Mouse (Mus musculus) myocyte (in vitro differentiated cells): ENCODE results near the gene Slfn5.

Source experiments
- CEBPB ChIP-seq: IDR thresholded peaks from 2 replicates; pipeline ENCODE4 v1.6.1; 2011; ENCODE audit warnings: mild to moderate bottlenecking, moderate library complexity; ENCODE audit not compliant: poor library complexity, insufficient read depth, severe bottlenecking
- MYOD1 ChIP-seq, 3 experiments: IDR thresholded peaks; one replicate each; pipeline ENCODE4 v1.6.1; 2011; ENCODE audit warnings: control low read depth in 2 of 3, low read depth in 2 of 3, mild to moderate bottlenecking in 2 of 3, moderate library complexity in 1 of 3; ENCODE audit not compliant: insufficient read length in 2 of 3, control insufficient read depth in 1 of 3
- POLR2A ChIP-seq: IDR thresholded peaks from one replicate; pipeline ENCODE4 v1.6.1; 2011; ENCODE audit warnings: low read depth, mild to moderate bottlenecking, control low read depth, moderate library complexity; ENCODE audit not compliant: insufficient read length
- POLR2AphosphoS2 ChIP-seq: IDR thresholded peaks from one replicate; pipeline ENCODE4 v1.6.1; 2011; ENCODE audit warnings: low read depth, control low read depth; ENCODE audit not compliant: insufficient read length
- TCF12 ChIP-seq: IDR thresholded peaks from one replicate; pipeline ENCODE4 v1.6.1; 2011; ENCODE audit warnings: mild to moderate bottlenecking, control low read depth; ENCODE audit not compliant: poor library complexity, insufficient read depth, severe bottlenecking
- TCF3 ChIP-seq: IDR thresholded peaks from one replicate; pipeline ENCODE4 v1.6.1; 2011; ENCODE audit warnings: low read depth, control low read depth; ENCODE audit not compliant: insufficient read length
- USF1 ChIP-seq: IDR thresholded peaks from one replicate; pipeline ENCODE4 v1.6.1; 2011; ENCODE audit warnings: low read depth, mild to moderate bottlenecking, control low read depth, moderate library complexity

DNA sequence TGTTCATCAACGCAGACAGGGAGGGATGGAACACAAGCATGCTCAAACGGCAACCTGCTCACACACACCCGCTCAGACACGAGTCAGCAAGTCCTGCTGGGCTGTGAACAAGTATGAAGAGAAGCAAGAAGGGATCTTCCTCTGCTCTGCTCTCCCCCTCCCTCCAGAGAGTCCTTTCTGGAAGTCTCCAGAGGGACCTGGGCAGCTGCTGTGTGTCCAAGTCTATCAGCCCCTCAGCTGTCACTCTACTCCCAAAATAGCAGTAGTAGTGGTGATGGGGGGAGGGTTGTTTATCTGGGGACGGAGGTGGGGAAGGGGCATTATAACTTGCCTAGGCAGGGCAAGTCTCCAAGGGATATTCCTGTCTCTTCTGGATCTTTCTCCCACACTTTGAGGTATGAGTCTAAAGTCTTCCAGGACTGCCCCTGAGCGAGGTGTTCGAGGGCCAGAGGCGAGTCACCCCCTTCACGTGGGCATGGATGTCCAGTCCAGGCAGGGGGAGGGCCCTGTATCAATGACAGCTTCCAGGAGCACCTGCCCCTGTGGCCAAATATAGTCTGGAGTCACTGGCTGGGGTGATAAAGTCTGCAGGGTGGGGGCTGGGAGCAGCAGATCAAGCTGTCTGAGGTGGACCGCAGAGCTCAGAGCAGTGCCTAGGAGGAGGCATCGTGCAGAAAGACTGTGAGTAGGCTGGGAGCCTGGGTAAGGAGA, 40.3 kb upstream of the Slfn5 start:
- TF ChIP-seq POLR2A, result peak; percentile 80
- TF ChIP-seq POLR2AphosphoS2, result peak; percentile 68
- TF ChIP-seq TCF12, result peak; percentile 86
- TF ChIP-seq USF1, result peak; percentile 53
- TF ChIP-seq CEBPB, result no peak
- TF ChIP-seq TCF3, result no peak
- peak; percentile 66 to 88 (median 87) for TF ChIP-seq MYOD1 (IDR thresholded peaks at IDR 0.05; ENCODE audit: control insufficient read depth in 1 of 3, insufficient read length in 2 of 3, low read depth in 2 of 3)
